Mouse (Mus musculus) embryonic facial prominence, embryonic 11.5 days (tissue): Measurements from ENCODE around the gene Map3k20. TPM values are rescaled to one million over a fixed set of nuclear protein-coding genes. Genes with fewer than 3 reads are reported as not detected.
A peak's percentile ranks its signal among the peaks of the same experiment; 100 is the strongest.

Source experiments
- ATAC-seq: fragments of 200-750 bp; cut with Nextera tagmentation; replicated peaks from 2 replicates; pipeline ENCODE4 v1.8.0; 2017; ENCODE audit warnings: low read depth; ENCODE audit not compliant: insufficient number of reproducible peaks, low FRiP score, low TSS enrichment
- DNase-seq: peaks from one replicate; pipeline ENCODE4 v3.0.0-alpha.2; 2015; ENCODE audit warnings: low spot score
- H3K27ac ChIP-seq: fragments of 300-500 bp; sonication (generic); replicated peaks from 2 replicates; pipeline ENCODE4 v1.5.1; 2014; ENCODE audit warnings: mild to moderate bottlenecking, low read depth, low read length, control low read depth
- H3K27me3 ChIP-seq: fragments of 300-500 bp; sonication (generic); 2 replicates; pipeline ENCODE4 v1.6.1; 2014; ENCODE audit warnings: mild to moderate bottlenecking, low read length, moderate library complexity, mixed read lengths; ENCODE audit not compliant: control insufficient read depth, insufficient read depth
- H3K36me3 ChIP-seq: fragments of 300-500 bp; sonication (generic); replicated peaks from 2 replicates; pipeline ENCODE4 v1.6.1; 2014; ENCODE audit warnings: low read depth, mild to moderate bottlenecking, low read length, moderate library complexity, mixed read lengths; ENCODE audit not compliant: control insufficient read depth, insufficient read depth
- H3K4me1 ChIP-seq: fragments of 300-500 bp; sonication (generic); 2 replicates; pipeline ENCODE4 v1.6.1; 2014; ENCODE audit warnings: low read length, mixed read lengths; ENCODE audit not compliant: control insufficient read depth, insufficient read depth
- H3K4me2 ChIP-seq: fragments of 300-500 bp; sonication (generic); 2 replicates; pipeline ENCODE4 v1.6.1; 2014; ENCODE audit warnings: low read depth, mild to moderate bottlenecking, control low read depth, low read length, moderate library complexity
- H3K4me3 ChIP-seq: fragments of 300-500 bp; sonication (generic); 2 replicates; pipeline ENCODE4 v1.5.1; 2014; ENCODE audit warnings: low read depth, low read length, control low read depth
- H3K9ac ChIP-seq: fragments of 300-500 bp; sonication (generic); replicated peaks from 2 replicates; pipeline ENCODE4 v1.6.1; 2014; ENCODE audit warnings: mild to moderate bottlenecking, control low read depth, low read length
- H3K9me3 ChIP-seq: fragments of 300-500 bp; sonication (generic); replicated peaks from 2 replicates; pipeline ENCODE4 v1.6.1; 2016; ENCODE audit warnings: mild to moderate bottlenecking, low read length, inconsistent platforms, mixed read lengths; ENCODE audit not compliant: control insufficient read depth
- WGBS: fragments of 180-500 bp; shearing (Covaris S2); extraction: QIAGEN DNeasy Blood & Tissue Kit; methylation state at CpG from one replicate; pipeline ENCODE4 v1.1.7; 2014; 5-methylcytosine and 5-hydroxymethylcytosine counted together
- polyA plus RNA-seq: library from polyadenylated mRNA; unstranded; fragments of >200 nt; fragmentation: Nextera tagmentation; extraction: Ambion mirVana; gene quantifications from 2 replicates; pipeline ENCODE4 v1.2.1, GENCODE M21; 2014

Gene Map3k20
- polyA plus RNA-seq, 1 experiment from 2014 or later: 8.8 TPM

DNA sequence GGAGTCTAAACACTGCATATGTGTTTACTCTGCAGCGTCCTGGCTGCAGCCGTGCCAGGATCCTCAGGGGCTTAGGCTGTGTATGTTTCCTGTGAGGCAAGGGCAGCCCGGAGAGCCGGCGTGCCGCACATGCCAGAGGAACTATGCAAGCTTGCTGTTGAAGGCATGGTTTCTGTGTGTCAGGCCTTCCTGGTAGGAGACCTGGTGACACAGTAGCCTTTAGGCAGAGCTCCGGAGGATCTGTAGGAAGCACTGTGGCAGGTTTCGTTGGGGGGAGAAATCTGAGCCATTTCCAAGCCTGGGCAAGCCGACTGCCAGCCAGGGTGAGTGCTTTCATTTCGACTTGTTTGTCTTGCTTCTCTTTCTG is 12.3 kb downstream of the Map3k20 start:
- Histone ChIP-seq H3K27ac (no peak overlapping the region), H3K9ac (no peak overlapping the region), H3K4me2 (no peak overlapping the region), H3K36me3 (no peaks in the 10 kb centered on the region), H3K4me3 (no peak overlapping the region), H3K27me3 (no peaks in the 10 kb centered on the region), H3K9me3 (no peaks in the 10 kb centered on the region), H3K4me1 (no peaks in the 10 kb centered on the region)
- 57% methylated on average over 10 of the region's 10 CpGs for WGBS
- ATAC-seq: no peak
- DNase-seq: no peak

DNA sequence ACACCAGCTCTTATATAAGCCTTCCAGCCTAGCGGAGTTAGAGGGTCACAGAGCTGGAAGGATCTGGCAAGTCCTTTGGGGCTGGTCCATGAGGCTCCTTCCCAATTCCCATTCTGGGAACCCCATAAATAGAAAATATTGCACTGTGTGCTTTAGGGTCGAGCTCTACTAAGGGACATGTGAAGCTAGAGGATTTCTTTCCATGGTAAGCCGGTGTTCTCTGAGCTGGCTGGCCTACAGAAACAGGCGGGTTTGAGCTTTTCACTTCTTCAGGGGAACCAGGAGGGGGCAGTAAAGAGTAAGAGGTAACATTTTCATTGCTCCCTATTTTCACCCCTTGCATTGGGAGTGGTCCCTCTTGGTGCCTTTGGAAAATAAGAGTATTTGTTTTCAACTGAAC is 13.0 kb downstream of the Map3k20 start:
- peak; percentile 63 for DNase-seq
- Histone ChIP-seq H3K4me1 (no peaks in the 10 kb centered on the region), H3K9me3 (no peaks in the 10 kb centered on the region), H3K4me3 (no peak overlapping the region), H3K4me2 (no peak overlapping the region), H3K36me3 (no peaks in the 10 kb centered on the region), H3K9ac (no peak overlapping the region), H3K27me3 (no peaks in the 10 kb centered on the region), H3K27ac (no peak overlapping the region)
- 72% methylated on average over 4 of the region's 4 CpGs for WGBS
- no peak for ATAC-seq

DNA sequence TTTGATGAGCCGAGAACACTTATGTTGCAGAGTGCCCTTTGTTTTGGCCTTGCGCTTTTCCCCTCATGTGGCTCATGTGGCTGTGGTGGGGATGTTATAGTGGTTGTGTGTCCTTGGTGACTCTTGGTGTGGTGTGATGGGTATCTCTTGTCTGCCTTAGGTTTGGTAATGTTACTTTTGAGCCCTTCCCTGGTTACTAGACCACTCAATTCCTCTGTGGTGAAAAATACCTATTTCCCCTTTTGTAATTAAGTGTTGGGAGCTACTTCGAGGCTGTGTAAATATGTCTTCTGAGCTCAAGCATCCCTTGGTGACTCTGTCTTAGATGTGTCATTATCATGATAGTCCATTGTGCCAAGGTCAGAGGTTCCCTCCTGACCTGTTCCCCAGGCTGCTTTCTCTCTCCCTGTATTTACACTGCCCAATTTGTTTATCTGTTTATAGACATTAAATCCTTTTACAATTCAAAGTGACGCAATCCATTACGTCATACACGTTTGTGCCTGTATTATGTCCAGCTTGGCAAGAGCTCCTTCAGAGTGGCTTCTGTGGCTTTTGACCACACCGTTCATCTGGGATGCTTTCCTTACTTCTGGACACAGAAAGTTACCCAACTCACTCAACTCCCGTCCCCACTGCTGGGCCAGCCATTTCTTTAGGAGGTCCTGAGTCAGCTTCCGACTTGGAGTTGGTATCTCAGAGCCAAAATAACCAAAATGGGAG is 15.9 kb downstream of the Map3k20 start:
- H3K9me3 ChIP-seq: no peaks in the 10 kb centered on the region
- DNase-seq (no peak), ATAC-seq (no peak)
- H3K36me3 ChIP-seq: no peaks in the 10 kb centered on the region
- no peak overlapping the region for H3K4me3 ChIP-seq
- no peaks in the 10 kb centered on the region for H3K27me3 ChIP-seq
- no peak overlapping the region for H3K9ac ChIP-seq
- 88% methylated on average over 9 of the region's 9 CpGs for WGBS
- no peaks in the 10 kb centered on the region for H3K4me1 ChIP-seq
- no peak overlapping the region for H3K4me2 ChIP-seq
- no peak overlapping the region for H3K27ac ChIP-seq

DNA sequence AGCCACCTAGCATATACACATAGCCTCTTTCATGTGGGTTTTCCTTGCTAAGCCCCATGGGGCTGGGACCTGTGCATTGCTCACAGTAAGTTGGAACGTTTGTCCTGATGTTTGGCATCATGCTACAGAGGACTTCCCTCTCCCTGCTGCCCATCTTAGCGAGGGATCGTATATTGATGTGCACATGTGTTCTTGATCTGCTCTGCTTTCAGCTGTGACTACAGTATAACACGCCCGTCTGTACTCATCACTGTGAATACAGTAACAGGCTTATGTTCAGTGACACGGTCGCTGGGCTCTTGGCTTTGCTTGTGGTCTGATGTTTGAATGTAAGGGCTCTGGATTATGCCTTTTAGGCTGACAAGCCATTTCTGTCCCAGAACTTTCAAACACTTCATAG is 20.3 kb downstream of the Map3k20 start:
- H3K4me1 ChIP-seq: no peaks in the 10 kb centered on the region
- H3K27me3 ChIP-seq: no peaks in the 10 kb centered on the region
- no peak overlapping the region for H3K9ac ChIP-seq
- no peak for ATAC-seq
- H3K4me3 ChIP-seq: no peak overlapping the region
- 84% methylated on average over 7 of the region's 7 CpGs for WGBS
- H3K36me3 ChIP-seq: no peaks in the 10 kb centered on the region
- no peak for DNase-seq
- H3K4me2 ChIP-seq: no peak overlapping the region
- H3K27ac ChIP-seq: no peak overlapping the region
- no peaks in the 10 kb centered on the region for H3K9me3 ChIP-seq

DNA sequence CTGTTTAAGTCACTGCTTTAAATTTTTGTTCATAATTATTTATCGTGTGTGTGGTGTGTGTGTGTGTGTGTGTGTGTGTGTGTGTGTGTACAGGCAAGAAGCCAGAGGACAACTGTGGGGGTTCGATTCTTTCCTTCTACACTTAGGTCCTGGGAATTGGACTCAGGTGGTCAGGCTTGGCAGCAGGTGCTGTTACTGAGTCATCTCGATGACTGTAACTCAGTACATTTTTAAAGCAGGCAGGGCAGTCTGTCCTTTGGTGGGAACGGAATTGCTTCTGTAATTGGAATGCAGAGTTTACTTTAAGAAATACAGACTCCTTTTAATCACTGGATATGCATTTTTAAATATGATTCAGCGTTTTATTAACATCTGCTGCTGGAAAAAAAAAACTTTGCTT is 22.9 kb downstream of the Map3k20 start:
- Histone ChIP-seq H3K9me3 (no peaks in the 10 kb centered on the region), H3K9ac (no peak overlapping the region), H3K36me3 (no peaks in the 10 kb centered on the region), H3K27me3 (no peaks in the 10 kb centered on the region), H3K4me2 (no peak overlapping the region), H3K27ac (no peak overlapping the region), H3K4me1 (no peaks in the 10 kb centered on the region), H3K4me3 (no peak overlapping the region)
- DNase-seq: no peak
- WGBS: 91% methylated on average over 5 of the region's 5 CpGs
- no peak for ATAC-seq

DNA sequence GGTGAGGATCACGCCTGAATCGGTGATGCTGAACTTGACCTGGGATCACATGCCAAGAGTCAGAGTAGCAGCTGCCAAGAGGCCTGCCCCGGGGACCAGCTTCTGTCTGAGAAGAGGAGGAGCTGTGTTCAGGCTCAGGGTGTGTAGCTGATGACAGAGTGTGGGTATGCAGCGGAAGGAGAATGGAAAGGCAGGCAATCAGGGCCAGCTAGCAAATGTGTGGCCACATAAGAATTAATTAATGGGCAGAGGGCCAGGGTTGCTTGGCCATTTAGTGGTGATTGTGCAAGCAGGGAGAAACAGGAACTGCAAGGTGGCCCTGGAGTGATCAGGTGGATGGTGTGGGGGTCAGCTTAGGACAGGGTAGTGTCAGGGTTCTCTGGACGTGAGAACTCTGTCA is 23.5 kb downstream of the Map3k20 start:
- 74% methylated on average over 5 of the region's 5 CpGs for WGBS

DNA sequence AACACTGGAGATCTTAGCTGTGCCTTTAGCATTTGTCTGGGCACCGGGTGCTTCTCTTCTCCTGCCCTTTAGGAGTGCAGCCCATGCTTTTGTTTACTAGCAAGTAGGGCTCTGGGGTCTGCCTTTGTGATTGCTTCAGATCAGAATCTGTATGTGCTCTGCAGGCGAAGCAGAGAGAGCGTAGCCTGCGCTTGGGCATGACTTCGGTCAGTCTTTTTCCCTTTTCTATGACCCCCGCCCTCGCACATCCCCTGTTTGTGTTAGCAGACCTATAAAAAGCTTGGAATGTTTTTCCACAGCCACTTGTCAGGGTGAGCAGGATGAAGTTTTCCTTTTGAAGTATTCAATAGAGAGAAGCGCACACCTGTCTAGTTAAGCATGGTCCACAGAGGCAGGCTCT is 26.0 kb downstream of the Map3k20 start:
- ATAC-seq: no peak

More for the DNA sequence above, 23.5 kb downstream of the Map3k20 start:
- Histone ChIP-seq H3K4me1 (no peaks in the 10 kb centered on the region), H3K4me3 (no peak overlapping the region), H3K27ac (no peak overlapping the region), H3K36me3 (no peaks in the 10 kb centered on the region), H3K9ac (no peak overlapping the region), H3K4me2 (no peak overlapping the region), H3K27me3 (no peaks in the 10 kb centered on the region), H3K9me3 (no peaks in the 10 kb centered on the region)
- no peak for ATAC-seq
- DNase-seq: no peak

DNA sequence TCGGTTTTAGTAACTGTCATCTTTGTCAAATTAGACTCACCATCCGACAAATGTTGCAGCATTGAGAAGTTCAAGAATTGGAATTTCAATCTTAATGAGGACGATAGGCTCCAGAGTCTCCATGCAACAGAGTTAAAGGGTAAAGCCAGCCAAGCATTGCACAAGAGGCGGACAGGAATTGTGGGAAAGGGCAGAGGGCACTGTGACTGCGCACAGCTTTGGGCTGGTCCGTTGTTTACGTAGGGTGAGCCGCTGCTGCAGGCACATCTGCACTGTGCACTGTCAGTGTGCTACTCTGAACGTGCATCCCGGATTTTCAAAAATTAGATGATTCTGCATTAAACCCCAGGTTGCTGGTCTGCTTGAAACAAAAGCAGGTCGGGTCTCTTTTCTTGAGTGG is 27.9 kb downstream of the Map3k20 start:
- Histone ChIP-seq H3K27ac (no peak overlapping the region), H3K36me3 (no peaks in the 10 kb centered on the region), H3K27me3 (no peaks in the 10 kb centered on the region), H3K4me3 (no peak overlapping the region), H3K9ac (no peak overlapping the region), H3K4me1 (no peaks in the 10 kb centered on the region), H3K9me3 (no peaks in the 10 kb centered on the region), H3K4me2 (no peak overlapping the region)
- DNase-seq (no peak), ATAC-seq (no peak)
- 72% methylated on average over 11 of the region's 11 CpGs for WGBS

More for the DNA sequence above, 26.0 kb downstream of the Map3k20 start:
- Histone ChIP-seq H3K9ac (no peak overlapping the region), H3K4me3 (no peak overlapping the region), H3K4me2 (no peak overlapping the region), H3K27me3 (no peaks in the 10 kb centered on the region), H3K4me1 (no peaks in the 10 kb centered on the region), H3K27ac (no peak overlapping the region), H3K9me3 (no peaks in the 10 kb centered on the region), H3K36me3 (no peaks in the 10 kb centered on the region)
- DNase-seq: no peak
- 66% methylated on average over 8 of the region's 8 CpGs for WGBS
